Mouse (Mus musculus) gastrocnemius, adult 2 months (tissue): Measurements from ENCODE around the gene Banf2. TPM values are rescaled to one million over a fixed set of nuclear protein-coding genes. Genes with fewer than 3 reads are reported as not detected.

Source experiments
- DNase-seq: peaks from one replicate; pipeline ENCODE4 v3.0.0; 2022
- H3K27ac ChIP-seq: fragments of 200-600 bp; 2 replicates; pipeline ENCODE4 v1.8.1; 2022; ENCODE audit warnings: mild to moderate bottlenecking
- H3K4me3 ChIP-seq: fragments of 200-600 bp; 2 replicates; pipeline ENCODE4 v1.8.1; 2022; ENCODE audit warnings: mild to moderate bottlenecking, moderate library complexity
- CTCF ChIP-seq: fragments of 200-600 bp; IDR thresholded peaks from 2 replicates; pipeline ENCODE4 v1.8.1; 2022; ENCODE audit warnings: antibody characterized with exemption, mild to moderate bottlenecking, moderate library complexity
- intact Hi-C: fragments of 180-260 bp; cut with DNase I; formaldehyde crosslinking; loops from one replicate; pipeline ENCODE4 v1.15.1; 2025
- long read RNA-seq, 2 experiments: library from polyadenylated mRNA; stranded (forward); transcript quantifications; one replicate each; pipeline ENCODE4 v2.0.0; 2021
- total RNA-seq, 2 experiments: library from RNA; stranded (reverse); gene quantifications; 2 replicates each; pipeline ENCODE4 v1.2.3; 2021

Gene Banf2
- total RNA-seq, result not detected
- long read RNA-seq, experiment 1, result 0 reads
- long read RNA-seq, experiment 2, result 0 reads

GRCm38 (mm10) chr2:144032664-144033063, at the start of gene Banf2:
Banf2 (plus strand) TSS chr2:144033059.
- H3K4me3 ChIP-seq, result no peak within 1 kb of the TSS
- intact Hi-C loops, result no loop called here
- DNase-seq, result no peak
- no peak for TF ChIP-seq CTCF
- H3K27ac ChIP-seq, result no peak within 1 kb of the TSS

- no peak for DNase-seq
- no peak for TF ChIP-seq CTCF
- H3K27ac ChIP-seq, result no peak overlapping the region
- intact Hi-C loops, result loop anchor here (5.0 kb wide), 1 partner anchor 66 kb away; the partner anchor contains the start of gene Dstn
- no peak overlapping the region for H3K4me3 ChIP-seq
These were observed 49.4 kb upstream of the Banf2 start for GRCm38 (mm10) chr2:143983482-143983881.

GRCm38 (mm10) chr2:143987485-143987884, 45.4 kb upstream of the Banf2 start:
- intact Hi-C loops, result no loop called here

GRCm38 (mm10) chr2:143988016-143988415, 44.8 kb upstream of the Banf2 start:
- intact Hi-C loops, result no loop called here
- no peak for TF ChIP-seq CTCF
- Histone ChIP-seq H3K27ac (no peak overlapping the region), H3K4me3 (no peak overlapping the region)
- no peak for DNase-seq

More at GRCm38 (mm10) chr2:143987485-143987884, 45.4 kb upstream of the Banf2 start:
- Histone ChIP-seq H3K27ac (no peak overlapping the region), H3K4me3 (no peak overlapping the region)
- TF ChIP-seq CTCF, result no peak
- no peak for DNase-seq

- no peak for TF ChIP-seq CTCF
- intact Hi-C loops, result no loop called here
- DNase-seq, result no peak
- Histone ChIP-seq H3K4me3 (no peak overlapping the region), H3K27ac (no peak overlapping the region)
These were observed 41.9 kb upstream of the Banf2 start for GRCm38 (mm10) chr2:143990997-143991396.

- Histone ChIP-seq H3K27ac (peak overlapping the region; percentile 21), H3K4me3 (no peak overlapping the region)
- intact Hi-C loops, result no loop called here
- no peak for TF ChIP-seq CTCF
- DNase-seq, result no peak
These were observed 40.7 kb upstream of the Banf2 start for GRCm38 (mm10) chr2:143991964-143992672.

- H3K4me3 ChIP-seq, result no peak overlapping the region
- no peak for DNase-seq
- H3K27ac ChIP-seq, result peak overlapping the region; percentile 6; the same call in 1 of the 2 replicates
- intact Hi-C loops, result no loop called here
- TF ChIP-seq CTCF, result no peak
These were observed 39.9 kb upstream of the Banf2 start for GRCm38 (mm10) chr2:143992977-143993376.

- Histone ChIP-seq H3K27ac (no peak overlapping the region), H3K4me3 (no peak overlapping the region)
- no peak for TF ChIP-seq CTCF
- no peak for DNase-seq
- intact Hi-C loops, result loop anchor here (5.0 kb wide), 1 partner anchor 270 kb away; the partner anchor contains the start of genes Mgme1 and Snx5
These were observed 30.5 kb upstream of the Banf2 start for GRCm38 (mm10) chr2:144002229-144002984.

GRCm38 (mm10) chr2:144003544-144003943, 29.3 kb upstream of the Banf2 start:
- DNase-seq, result no peak
- TF ChIP-seq CTCF, result no peak
- Histone ChIP-seq H3K4me3 (no peak overlapping the region), H3K27ac (no peak overlapping the region)
- intact Hi-C loops, result loop anchor here (5.0 kb wide), 1 partner anchor 269 kb away; the partner anchor contains the start of genes Mgme1 and Snx5

- TF ChIP-seq CTCF, result peak; percentile 23; the same call in 1 of the 2 replicates
- intact Hi-C loops, result loop anchor here (5.0 kb wide), 2 partner anchors 88 to 362 kb away; partner anchors contain the start of genes Dstn, Kat14 and Pet117
- H3K27ac ChIP-seq, result peak overlapping the region; percentile 24; the same call in 1 of the 2 replicates
- peak; percentile 39 for DNase-seq
- no peak overlapping the region for H3K4me3 ChIP-seq
These were observed 27.5 kb upstream of the Banf2 start for GRCm38 (mm10) chr2:144005166-144005955.

- TF ChIP-seq CTCF, result no peak
- H3K27ac ChIP-seq, result no peak overlapping the region
- DNase-seq, result no peak
- intact Hi-C loops, result loop anchor here (5.0 kb wide), 2 partner anchors 89 to 361 kb away; partner anchors contain the start of genes Dstn, Kat14 and Pet117
- H3K4me3 ChIP-seq, result no peak overlapping the region
These were observed 26.2 kb upstream of the Banf2 start for GRCm38 (mm10) chr2:144006686-144007085.

- Histone ChIP-seq H3K27ac (no peak overlapping the region), H3K4me3 (no peak overlapping the region)
- no peak for TF ChIP-seq CTCF
- no peak for DNase-seq
- intact Hi-C loops, result loop anchor here (5.0 kb wide), 2 partner anchors 90 to 360 kb away; partner anchors contain the start of genes Dstn, Kat14 and Pet117
These were observed 25.6 kb upstream of the Banf2 start for GRCm38 (mm10) chr2:144007211-144007610.
